Mouse (Mus musculus) bone marrow macrophage, adult 2 months (primary cell): Measurements from ENCODE around the gene Ccdc142.

Experiments
- CTCF ChIP-seq: IDR thresholded peaks from 2 replicates; pipeline ENCODE4 v1.5.1; 2012; ENCODE audit warnings: low read depth, mild to moderate bottlenecking, low read length, moderate library complexity
- POLR2A ChIP-seq: IDR thresholded peaks from 2 replicates; pipeline ENCODE4 v1.6.1; 2012; ENCODE audit warnings: mild to moderate bottlenecking, low read depth, low read length, borderline replicate concordance

DNA sequence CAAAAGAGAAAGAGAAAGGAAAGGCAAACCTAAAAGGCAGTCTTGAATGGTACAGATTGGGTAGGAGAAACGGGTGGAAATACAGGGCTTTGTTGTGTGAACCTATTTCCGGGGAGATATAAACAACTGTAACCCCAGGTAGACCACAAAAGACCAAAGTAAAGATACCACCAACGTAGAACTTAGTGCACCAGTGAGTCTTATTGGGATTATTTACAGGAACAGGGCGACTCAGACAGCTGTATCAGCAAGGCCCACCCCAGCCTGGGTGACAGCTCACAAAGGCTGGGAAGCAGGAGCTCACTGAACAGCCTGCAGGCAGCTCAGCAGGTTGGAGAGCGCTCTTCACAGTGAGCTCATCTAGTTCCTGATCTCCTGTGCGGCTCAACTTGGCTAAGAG lies 5.4 kb upstream of the Ccdc142 start:
- no peak for TF ChIP-seq CTCF
- no peak for TF ChIP-seq POLR2A
